Mouse (Mus musculus): Measurements from ENCODE around the gene Gm1553. TPM values are rescaled to one million over a fixed set of nuclear protein-coding genes. Genes with fewer than 3 reads are reported as not detected.

The Gm1553 gene
- 0.22 and 0.33 TPM in 2 replicates for polyA plus RNA-seq (2015; fragmentation: Nextera tagmentation; extraction: Ambion mirVana)

GRCm38 (mm10) chr10:82492518-82492917 is at the start of gene Gm1553:
Gm1553 (minus strand) TSS chr10:82492618.
- no peak for DNase-seq (ENCODE audit: low spot score)

Other genes with a start within 250 kb of the Gm1553 start
- gene 4932415D10Rik, start 176.0 kb downstream of the Gm1553 start, polyA plus RNA-seq (2015; fragmentation: Nextera tagmentation; extraction: Ambion mirVana) = not detected in 2 replicates
- gene Gm4924, start 138.4 kb downstream of the Gm1553 start, polyA plus RNA-seq (2015; fragmentation: Nextera tagmentation; extraction: Ambion mirVana) = 4.0 and 4.3 TPM in 2 replicates
- gene 1190007I07Rik, start 130.6 kb upstream of the Gm1553 start, polyA plus RNA-seq (2015; fragmentation: Nextera tagmentation; extraction: Ambion mirVana) = 86.1 and 87.7 TPM in 2 replicates
- 119 TPM in 2 replicates for gene Tdg, start 137.2 kb upstream of the Gm1553 start, polyA plus RNA-seq (2015; fragmentation: Nextera tagmentation; extraction: Ambion mirVana)
- gene Glt8d2, start 198.0 kb upstream of the Gm1553 start, polyA plus RNA-seq (2015; fragmentation: Nextera tagmentation; extraction: Ambion mirVana) = 3.7 and 3.8 TPM in 2 replicates
- gene Hcfc2, start 203.5 kb upstream of the Gm1553 start, polyA plus RNA-seq (2015; fragmentation: Nextera tagmentation; extraction: Ambion mirVana) = 32.1 and 34.0 TPM in 2 replicates

Data from thymus, postnatal 0 days (tissue).